Mouse (Mus musculus) spleen, postnatal 10 days (tissue): ENCODE results near the gene Slc9a3r1.

Experiments
- DNase-seq, 2 experiments: peaks; one replicate each; pipeline ENCODE4 v3.0.0; 2021 to 2022; ENCODE audit warnings: low spot score in 2 of 2

Gene Slc9a3r1

GRCm38 (mm10) chr11:115226811-115227491, 63.8 kb downstream of the Slc9a3r1 start:
- no peak for DNase-seq

GRCm38 (mm10) chr11:115227640-115228039, 64.5 kb downstream of the Slc9a3r1 start:
- no peak for DNase-seq

GRCm38 (mm10) chr11:115228430-115228829, 65.3 kb downstream of the Slc9a3r1 start:
- no peak for DNase-seq

- DNase-seq = no peak
Observed at GRCm38 (mm10) chr11:115229021-115229930, 66.1 kb downstream of the Slc9a3r1 start.
